Mouse (Mus musculus): ENCODE results near the gene Atcay.
"Not testable (repeated sequence)": the region's sequence is repeated elsewhere in the genome, so short reads cannot be mapped to it uniquely, and the experiment has no call there.

Atcay gene

DNA sequence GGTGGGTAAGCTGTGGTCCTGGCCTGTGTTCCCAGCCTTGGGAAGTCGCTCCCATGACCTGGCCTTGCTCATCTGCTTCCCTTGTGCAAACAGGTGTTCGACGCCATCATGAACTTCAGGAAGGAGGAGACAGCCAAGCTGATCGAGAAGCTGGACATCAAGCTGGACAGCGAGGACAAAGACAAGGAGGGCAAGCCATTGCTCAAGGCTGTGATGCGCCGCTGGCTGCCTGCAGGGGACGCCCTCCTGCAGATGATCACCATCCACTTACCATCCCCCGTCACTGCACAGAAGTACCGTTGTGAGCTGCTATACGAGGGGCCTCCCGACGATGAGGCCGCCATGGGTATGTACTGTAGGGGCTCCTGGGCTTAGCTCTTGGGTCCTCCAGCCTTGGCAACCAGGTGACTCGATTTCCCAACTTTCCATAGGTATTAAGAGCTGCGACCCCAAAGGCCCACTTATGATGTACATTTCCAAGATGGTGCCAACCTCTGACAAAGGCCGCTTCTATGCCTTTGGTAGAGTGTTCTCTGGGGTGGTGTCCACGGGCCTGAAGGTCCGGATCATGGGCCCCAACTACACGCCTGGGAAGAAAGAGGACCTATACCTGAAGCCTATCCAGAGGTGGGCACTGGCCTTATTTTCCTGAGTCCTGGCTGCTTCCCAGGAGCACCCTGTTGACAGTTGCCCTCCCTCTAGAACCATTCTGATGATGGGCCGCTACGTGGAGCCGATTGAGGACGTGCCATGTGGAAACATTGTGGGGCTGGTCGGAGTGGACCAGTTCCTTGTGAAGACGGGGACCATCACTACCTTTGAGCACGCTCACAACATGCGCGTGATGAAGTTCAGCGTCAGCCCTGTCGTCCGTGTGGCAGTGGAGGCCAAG lies 50.9 kb downstream of the Atcay start:
- peak; percentile 46 for DNase-seq (ENCODE audit: low read depth, low spot score)

DNA sequence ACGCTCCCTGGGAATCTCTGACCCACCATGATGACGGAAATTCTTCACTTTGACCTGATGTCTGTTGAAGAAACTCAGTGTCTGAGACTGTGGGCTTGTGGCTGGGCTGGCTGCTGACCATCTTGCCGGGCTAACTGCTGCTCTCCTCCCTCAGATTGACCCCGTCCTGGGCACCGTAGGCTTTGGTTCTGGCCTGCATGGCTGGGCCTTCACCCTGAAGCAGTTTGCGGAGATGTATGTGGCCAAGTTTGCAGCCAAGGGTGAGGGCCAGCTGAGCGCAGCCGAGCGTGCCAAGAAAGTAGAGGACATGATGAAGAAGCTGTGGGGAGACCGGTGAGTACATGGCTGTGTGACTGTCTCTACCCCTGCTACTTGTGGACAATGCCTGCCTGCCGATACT lies 51.7 kb downstream of the Atcay start:
- DNase-seq (ENCODE audit: low read depth, low spot score) = no peak

DNA sequence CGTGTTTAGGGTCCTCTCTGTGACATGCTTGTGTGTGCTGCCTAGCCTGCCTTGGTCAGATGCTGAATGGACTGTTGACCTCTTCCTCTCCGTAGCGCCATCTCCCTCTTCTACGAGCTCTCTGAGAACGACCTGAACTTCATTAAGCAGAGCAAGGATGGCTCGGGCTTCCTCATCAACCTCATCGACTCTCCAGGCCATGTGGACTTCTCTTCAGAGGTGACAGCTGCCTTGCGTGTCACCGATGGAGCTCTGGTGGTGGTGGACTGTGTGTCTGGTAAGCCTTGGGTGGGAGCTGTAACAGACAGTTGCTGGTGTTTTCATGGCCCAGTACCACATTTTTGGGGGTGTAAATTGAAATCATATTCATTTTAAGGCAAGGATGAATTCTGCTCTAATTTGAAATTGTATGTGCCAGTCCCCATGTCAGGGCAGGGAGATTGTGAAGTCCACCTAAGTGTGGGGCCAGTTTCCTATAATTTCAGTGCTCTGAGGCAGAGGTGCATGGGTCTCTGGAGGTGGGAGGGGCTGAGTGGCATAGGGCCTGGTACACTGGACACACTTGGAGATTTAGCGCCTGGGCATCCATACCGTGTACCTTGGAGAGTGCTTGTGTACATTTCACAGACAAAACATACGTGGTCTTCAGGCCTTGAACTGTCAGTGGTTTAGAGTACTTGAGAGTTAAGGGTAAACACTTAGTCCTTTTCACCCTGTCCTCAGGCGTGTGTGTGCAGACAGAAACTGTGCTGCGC lies 52.5 kb downstream of the Atcay start:
- DNase-seq (ENCODE audit: low read depth, low spot score) = no peak

GRCm38 (mm10) chr10:81177491-81177925 lies 53.1 kb downstream of the Atcay start:
- DNase-seq (ENCODE audit: low read depth, low spot score) = no peak

DNA sequence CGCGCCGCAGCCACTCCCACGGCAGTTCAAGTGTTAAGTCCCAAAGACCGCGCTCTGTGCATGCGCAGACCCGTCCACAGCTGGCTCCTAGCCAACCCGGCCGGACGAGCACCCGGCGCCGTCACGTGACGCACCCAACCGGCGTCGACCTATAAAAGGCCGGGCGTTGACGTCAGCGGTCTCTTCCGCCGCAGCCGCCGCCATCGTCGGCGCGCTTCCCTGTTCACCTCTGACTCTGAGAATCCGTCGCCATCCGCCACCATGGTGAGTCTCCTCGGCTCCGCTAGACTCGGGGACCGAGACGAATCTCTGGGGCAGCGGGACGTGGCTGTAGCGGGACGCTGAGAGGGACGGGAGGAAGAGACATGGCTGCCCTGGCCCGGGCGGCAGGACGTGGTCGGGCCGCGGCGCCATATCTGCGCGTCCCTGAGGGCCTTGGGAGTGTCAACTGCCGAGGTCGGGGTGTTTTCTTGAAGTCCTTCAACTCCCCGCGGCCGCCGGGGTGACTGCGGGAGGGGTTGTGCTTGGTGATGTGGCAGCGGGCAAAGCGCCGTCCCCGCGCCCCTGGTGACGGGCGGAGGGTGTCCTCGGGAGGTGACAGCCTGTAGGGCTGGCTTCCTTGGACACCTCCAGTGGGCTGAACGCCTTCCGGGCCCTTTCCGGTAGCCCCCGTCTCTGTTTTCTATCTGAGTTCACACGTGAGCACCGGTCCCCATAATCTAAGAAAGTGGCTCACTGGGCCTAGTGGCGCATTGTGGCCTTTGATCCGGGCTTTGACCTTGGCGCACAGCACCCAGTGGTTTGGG lies 54.0 kb downstream of the Atcay start, which contains the start of gene Eef2:
TSS of gene Eef2 (plus strand) at position 166 of the 806 bp plus-strand sequence.
- DNase-seq (ENCODE audit: low read depth, low spot score) = peak; percentile 98

GRCm38 (mm10) chr10:81175936-81176465 lies 54.6 kb downstream of the Atcay start:
- no peak for DNase-seq (ENCODE audit: low read depth, low spot score)

DNA sequence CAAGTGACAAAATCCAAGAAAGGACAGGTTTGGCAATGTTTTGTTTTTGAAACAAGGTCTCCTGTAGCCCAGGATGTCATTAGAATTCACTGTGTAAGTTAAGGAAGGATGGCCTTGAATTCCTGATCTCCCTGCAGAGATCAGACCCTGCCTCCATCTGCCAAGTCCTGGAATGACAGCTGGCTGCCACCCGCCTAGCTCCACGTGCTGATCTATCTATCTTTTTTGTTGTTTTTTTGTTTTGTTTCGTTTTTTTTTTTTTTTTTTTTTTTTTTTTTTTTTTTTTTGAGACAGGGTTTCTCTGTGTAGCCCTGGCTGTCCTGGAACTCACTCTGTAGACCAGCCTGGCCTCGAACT lies 55.3 kb downstream of the Atcay start:
- DNase-seq (ENCODE audit: low read depth, low spot score) = not testable (repeated sequence)

GRCm38 (mm10) chr10:81174617-81175344 lies 55.9 kb downstream of the Atcay start:
- peak; percentile 96 for DNase-seq (ENCODE audit: low read depth, low spot score)

GRCm38 (mm10) chr10:81173132-81173531 lies 57.5 kb downstream of the Atcay start:
- peak; percentile 94 for DNase-seq (ENCODE audit: low read depth, low spot score)

DNA sequence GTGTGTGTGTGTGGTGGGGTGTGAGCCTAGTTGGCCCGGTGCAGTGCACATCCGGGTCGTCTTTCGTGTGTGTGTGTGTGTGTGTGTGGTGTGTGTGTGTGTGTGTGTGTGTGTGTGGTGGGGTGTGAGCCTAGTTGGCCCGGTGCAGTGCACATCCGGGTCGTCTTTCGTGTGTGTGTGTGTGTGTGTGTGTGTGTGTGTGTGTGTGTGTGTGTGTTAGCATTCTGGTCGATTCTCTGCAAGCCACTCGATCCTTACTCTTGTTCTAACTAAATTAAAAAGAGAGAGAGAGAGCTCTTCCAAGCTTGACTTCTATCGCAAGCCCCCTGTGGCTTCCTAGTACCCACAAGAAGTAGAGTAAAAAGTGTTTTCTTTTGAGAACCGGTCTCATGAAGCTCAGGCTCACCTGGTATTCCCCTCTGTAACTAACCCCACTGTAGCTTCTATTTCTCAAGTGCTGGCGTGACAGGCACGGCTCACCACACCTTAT lies 61.2 kb downstream of the Atcay start:
- DNase-seq (ENCODE audit: low read depth, low spot score) = not testable (repeated sequence)

- DNase-seq (ENCODE audit: low read depth, low spot score) = peak; percentile 91
These were observed 62.0 kb downstream of the Atcay start for GRCm38 (mm10) chr10:81168521-81169244.

- no peak for DNase-seq (ENCODE audit: low read depth, low spot score)
These were observed 62.6 kb downstream of the Atcay start for GRCm38 (mm10) chr10:81168087-81168431.

DNA sequence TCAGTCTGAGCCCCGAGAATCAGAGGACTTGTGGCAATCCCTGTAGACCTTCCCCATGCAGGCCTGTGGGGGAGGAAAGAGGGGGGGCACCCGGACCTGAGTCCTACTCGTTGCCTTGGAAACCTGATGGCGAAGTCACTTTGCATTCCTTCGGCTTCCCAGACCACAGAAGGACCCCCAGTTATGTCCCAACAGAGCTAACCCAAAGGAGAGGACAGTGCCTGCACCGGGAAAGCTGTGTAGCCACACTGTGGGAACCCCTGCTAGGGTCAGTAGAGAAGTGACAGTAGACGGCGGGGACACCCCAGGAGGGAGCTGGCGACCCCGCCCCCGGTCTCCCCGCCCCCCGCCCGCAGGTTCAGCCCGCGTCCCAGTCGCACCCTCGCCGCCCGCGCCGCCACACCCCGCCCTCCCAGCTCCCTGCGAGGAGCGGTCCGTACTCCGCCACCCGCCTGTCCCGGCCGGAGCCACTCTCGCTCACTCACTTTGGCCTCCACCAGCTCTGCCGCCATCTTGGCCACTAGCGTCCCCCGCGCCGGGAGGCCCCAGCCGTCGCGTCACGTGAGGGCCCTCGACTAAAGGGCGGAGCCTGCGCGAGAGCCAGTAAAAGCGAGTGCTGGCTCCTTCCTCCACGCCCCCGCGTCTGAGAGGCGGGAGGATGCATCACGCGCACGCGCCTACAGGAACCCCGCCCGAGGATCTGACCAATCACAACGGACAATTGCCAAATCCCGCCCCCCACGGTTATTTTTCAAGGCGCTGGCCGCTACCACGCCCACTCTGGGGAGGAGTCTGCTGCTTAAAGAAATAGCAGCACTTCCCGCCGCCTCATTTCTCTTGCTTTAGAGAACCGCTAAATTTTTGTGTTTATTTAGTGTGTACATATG lies 63.2 kb downstream of the Atcay start, which contains the start of gene Pias4:
TSS of gene Pias4 (minus strand) at position 724 of the 887 bp plus-strand sequence.
- DNase-seq (ENCODE audit: low read depth, low spot score) = peak; percentile 99

DNA sequence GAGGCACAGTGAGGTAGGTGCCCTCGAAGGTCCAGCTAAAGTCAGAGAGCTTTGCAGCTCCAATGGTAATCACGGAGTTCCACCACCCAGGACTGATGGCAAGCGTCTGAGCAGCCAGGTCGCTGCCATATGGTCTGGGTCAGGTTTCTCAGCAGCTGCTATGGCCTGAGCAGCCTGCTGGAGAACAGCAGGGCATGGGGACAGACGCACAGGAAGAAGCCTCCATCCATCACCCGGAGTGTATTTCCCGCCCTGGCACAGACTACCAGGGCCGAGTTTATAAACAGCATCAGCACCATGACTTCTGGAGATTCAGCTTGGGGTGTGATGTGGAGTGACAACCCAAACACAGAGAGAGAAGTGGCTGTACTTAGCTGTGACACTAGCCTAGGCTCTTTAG lies 65.5 kb downstream of the Atcay start:
- DNase-seq (ENCODE audit: low read depth, low spot score) = no peak

DNA sequence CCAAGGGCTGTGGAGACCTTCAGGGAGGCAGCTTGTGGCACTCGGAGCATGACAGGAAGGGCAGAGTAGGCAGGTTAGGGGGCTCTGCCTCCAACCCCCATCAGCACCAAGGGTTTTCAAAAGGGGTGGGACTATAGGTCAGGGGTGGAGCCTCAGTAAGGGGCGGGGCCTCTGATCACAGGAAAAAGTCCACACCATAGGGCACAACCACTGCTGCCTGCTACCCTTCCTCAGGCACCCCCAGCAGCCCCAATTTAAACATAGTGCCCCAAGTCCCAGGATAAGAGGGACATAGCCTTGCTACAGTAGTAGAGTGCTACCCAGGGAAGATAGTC lies 68.3 kb downstream of the Atcay start:
- no peak for DNase-seq (ENCODE audit: low read depth, low spot score)

- no peak for DNase-seq (ENCODE audit: low read depth, low spot score)
These were observed 68.9 kb downstream of the Atcay start for GRCm38 (mm10) chr10:81161602-81162317.

DNA sequence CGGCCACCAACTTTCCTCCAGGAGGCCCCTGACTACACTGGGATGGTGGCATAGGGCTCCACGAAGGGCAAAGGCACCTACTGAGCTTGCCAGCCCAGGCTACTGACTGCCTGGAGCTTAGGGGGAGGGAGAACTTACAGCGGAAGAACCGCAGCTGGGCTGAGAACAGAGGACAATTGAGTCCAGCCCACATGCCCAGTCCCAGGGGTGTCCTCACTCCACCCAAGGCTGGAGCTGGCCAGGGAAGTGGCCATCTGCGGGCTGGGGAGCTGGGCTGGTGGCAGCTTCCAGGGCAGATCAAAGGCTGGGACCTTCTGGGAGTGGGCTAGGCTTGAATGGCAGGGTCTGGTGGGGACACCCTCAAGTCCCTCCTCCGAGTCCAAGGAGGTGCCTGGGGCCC lies 75.9 kb downstream of the Atcay start:
- no peak for DNase-seq (ENCODE audit: low read depth, low spot score)
